Mouse (Mus musculus): ENCODE data around the gene Oaz1.

Oaz1 gene

GRCm38 (mm10) chr10:80826151-80827062 is at the start of gene Oaz1:
TSS of gene Oaz1 (plus strand) at chr10:80826656.
- peak; percentile 100 for DNase-seq

- no peak for DNase-seq
Measured at GRCm38 (mm10) chr10:80777123-80777522, 49.3 kb upstream of the Oaz1 start.

- DNase-seq, result no peak
Measured at GRCm38 (mm10) chr10:80779565-80779964, 46.9 kb upstream of the Oaz1 start.

GRCm38 (mm10) chr10:80784302-80784701 is 42.2 kb upstream of the Oaz1 start:
- no peak for DNase-seq

GRCm38 (mm10) chr10:80784871-80785270 is 41.6 kb upstream of the Oaz1 start:
- peak; percentile 97 for DNase-seq

- DNase-seq, result no peak
Measured at GRCm38 (mm10) chr10:80785963-80786362, 40.5 kb upstream of the Oaz1 start.

- DNase-seq, result peak; percentile 97
Measured at GRCm38 (mm10) chr10:80787517-80787916, 38.9 kb upstream of the Oaz1 start.

GRCm38 (mm10) chr10:80790761-80791404 is 35.6 kb upstream of the Oaz1 start:
- DNase-seq, result peak; percentile 92

GRCm38 (mm10) chr10:80791476-80792174 is 34.8 kb upstream of the Oaz1 start:
- DNase-seq, result peak; percentile 95

GRCm38 (mm10) chr10:80792175-80793032 is 34.1 kb upstream of the Oaz1 start:
- peak; percentile 90 for DNase-seq

GRCm38 (mm10) chr10:80793033-80793784 is 33.2 kb upstream of the Oaz1 start:
- DNase-seq, result peak; percentile 92

- DNase-seq, result peak; percentile 92
Measured at GRCm38 (mm10) chr10:80793803-80794202, 32.7 kb upstream of the Oaz1 start.

GRCm38 (mm10) chr10:80794750-80795149 is 31.7 kb upstream of the Oaz1 start:
- DNase-seq, result peak; percentile 91

- DNase-seq, result peak; percentile 91
Measured at GRCm38 (mm10) chr10:80796307-80796848, 30.1 kb upstream of the Oaz1 start.

- DNase-seq, result no peak
Measured at GRCm38 (mm10) chr10:80797186-80798149, 29.0 kb upstream of the Oaz1 start.

GRCm38 (mm10) chr10:80798150-80799006 is 28.1 kb upstream of the Oaz1 start, which contains the start of the genes Sf3a2 and Plekhj1:
TSS of gene Sf3a2 (plus strand) at chr10:80798198.
TSS of gene Plekhj1 (minus strand) at chr10:80798626.
- DNase-seq, result peak; percentile 99

- DNase-seq, result no peak
Measured at GRCm38 (mm10) chr10:80799070-80799566, 27.3 kb upstream of the Oaz1 start.

GRCm38 (mm10) chr10:80802204-80802912 is 24.1 kb upstream of the Oaz1 start:
- DNase-seq, result peak; percentile 92
